Mouse (Mus musculus) heart, embryonic 16.5 days (tissue): ENCODE results near the gene Myo5c. TPM values are rescaled to one million over a fixed set of nuclear protein-coding genes. Genes with fewer than 3 reads are reported as not detected.

ENCODE experiments used
- ATAC-seq: fragments of 200-750 bp; cut with Nextera tagmentation; replicated peaks from 2 replicates; pipeline ENCODE4 v1.8.0; 2017; ENCODE audit warnings: moderate number of reproducible peaks; ENCODE audit not compliant: insufficient read depth, low FRiP score; ENCODE audit errors: extremely low read depth
- H3K27ac ChIP-seq: fragments of 300-500 bp; sonication (generic); 2 replicates; pipeline ENCODE4 v1.5.1; 2014; ENCODE audit warnings: mild to moderate bottlenecking, low read length, control low read depth, moderate library complexity
- H3K27me3 ChIP-seq: fragments of 300-500 bp; sonication (generic); 2 replicates; pipeline ENCODE4 v1.6.1; 2014; ENCODE audit warnings: low read length, mixed read lengths; ENCODE audit not compliant: control insufficient read depth, insufficient read depth
- H3K36me3 ChIP-seq: fragments of 300-500 bp; sonication (generic); 2 replicates; pipeline ENCODE4 v1.6.1; 2014; ENCODE audit not compliant: control insufficient read depth, insufficient read depth
- H3K4me1 ChIP-seq: fragments of 300-500 bp; sonication (generic); 2 replicates; pipeline ENCODE4 v1.6.1; 2014; ENCODE audit warnings: low read length, mixed read lengths; ENCODE audit not compliant: control insufficient read depth, insufficient read depth
- H3K4me2 ChIP-seq: fragments of 300-500 bp; sonication (generic); 2 replicates; pipeline ENCODE4 v1.6.1; 2014; ENCODE audit warnings: low read depth, mild to moderate bottlenecking, control low read depth, low read length
- H3K4me3 ChIP-seq: fragments of 300-500 bp; sonication (generic); 2 replicates; pipeline ENCODE4 v1.5.1; 2014; ENCODE audit warnings: mild to moderate bottlenecking, control low read depth, low read length
- H3K9ac ChIP-seq: fragments of 300-500 bp; sonication (generic); 2 replicates; pipeline ENCODE4 v1.6.1; 2014; ENCODE audit warnings: low read length, control low read depth
- H3K9me3 ChIP-seq: fragments of 300-500 bp; sonication (generic); replicated peaks from 2 replicates; pipeline ENCODE4 v1.6.1; 2016; ENCODE audit warnings: low read length; ENCODE audit not compliant: control insufficient read depth
- WGBS: fragments of 180-500 bp; shearing (Covaris S2); extraction: QIAGEN DNeasy Blood & Tissue Kit; methylation state at CpG from one replicate; pipeline ENCODE4 v1.1.7; 2014; 5-methylcytosine and 5-hydroxymethylcytosine counted together
- polyA plus RNA-seq: library from polyadenylated mRNA; unstranded; fragments of >200 nt; fragmentation: Nextera tagmentation; extraction: Ambion mirVana; gene quantifications from 2 replicates; pipeline ENCODE4 v1.2.1, GENCODE M21; 2015

Myo5c gene
- polyA plus RNA-seq, 1 experiment from 2014 or later = 2.5 TPM

DNA sequence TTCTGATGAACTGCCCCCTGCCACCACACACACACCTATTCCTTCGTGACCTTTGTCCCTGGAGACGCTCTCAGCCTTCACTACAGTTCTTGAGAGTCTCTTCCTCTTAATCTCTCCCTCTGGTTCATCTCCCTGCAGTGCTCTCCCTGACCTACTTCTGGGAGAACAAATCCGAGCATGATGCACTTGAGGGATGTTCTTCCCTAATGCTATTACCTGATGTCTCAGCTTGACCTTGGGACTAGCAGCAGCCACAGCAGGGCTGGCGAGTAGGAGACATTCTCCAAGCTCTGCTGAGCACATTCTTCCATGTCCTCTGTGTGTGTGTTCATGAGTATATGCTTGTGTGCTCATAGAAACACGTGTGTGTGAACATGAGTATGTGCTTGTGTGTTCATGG lies 76.8 kb downstream of the Myo5c start:
- Histone ChIP-seq H3K4me3 (no peak overlapping the region), H3K27ac (no peak overlapping the region), H3K36me3 (no peaks in the 10 kb centered on the region), H3K4me2 (no peak overlapping the region), H3K9me3 (no peaks in the 10 kb centered on the region), H3K4me1 (peaks cover 5% of the 10 kb centered on the region), H3K27me3 (no peaks in the 10 kb centered on the region), H3K9ac (no peak overlapping the region)
- no peak for ATAC-seq
- WGBS = 53% methylated on average over 5 of the region's 5 CpGs

DNA sequence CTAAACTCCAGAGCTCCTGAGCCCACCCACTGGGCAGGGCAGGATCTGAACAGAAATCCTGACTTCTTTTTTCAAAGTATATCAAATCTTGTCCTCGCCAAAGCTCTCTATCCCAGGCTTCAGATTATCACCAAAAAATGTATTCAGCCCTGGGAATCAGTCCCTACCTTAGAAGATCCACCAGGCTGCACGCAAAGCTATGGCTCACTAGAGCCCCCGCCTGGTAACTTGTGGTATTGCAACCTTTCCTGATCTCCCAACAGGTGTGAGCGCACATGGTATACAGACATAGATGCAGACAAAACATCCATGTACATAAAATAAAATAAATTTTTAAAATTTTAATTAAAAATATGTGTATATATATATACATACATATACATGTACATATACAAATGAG lies 80.2 kb downstream of the Myo5c start:
- Histone ChIP-seq H3K4me1 (peaks cover 14% of the 10 kb centered on the region), H3K4me2 (no peak overlapping the region), H3K36me3 (no peaks in the 10 kb centered on the region), H3K4me3 (no peak overlapping the region), H3K27me3 (no peaks in the 10 kb centered on the region), H3K9ac (no peak overlapping the region), H3K27ac (no peak overlapping the region), H3K9me3 (no peaks in the 10 kb centered on the region)
- ATAC-seq = no peak
- WGBS = 15% methylated on average over 4 of the region's 4 CpGs

DNA sequence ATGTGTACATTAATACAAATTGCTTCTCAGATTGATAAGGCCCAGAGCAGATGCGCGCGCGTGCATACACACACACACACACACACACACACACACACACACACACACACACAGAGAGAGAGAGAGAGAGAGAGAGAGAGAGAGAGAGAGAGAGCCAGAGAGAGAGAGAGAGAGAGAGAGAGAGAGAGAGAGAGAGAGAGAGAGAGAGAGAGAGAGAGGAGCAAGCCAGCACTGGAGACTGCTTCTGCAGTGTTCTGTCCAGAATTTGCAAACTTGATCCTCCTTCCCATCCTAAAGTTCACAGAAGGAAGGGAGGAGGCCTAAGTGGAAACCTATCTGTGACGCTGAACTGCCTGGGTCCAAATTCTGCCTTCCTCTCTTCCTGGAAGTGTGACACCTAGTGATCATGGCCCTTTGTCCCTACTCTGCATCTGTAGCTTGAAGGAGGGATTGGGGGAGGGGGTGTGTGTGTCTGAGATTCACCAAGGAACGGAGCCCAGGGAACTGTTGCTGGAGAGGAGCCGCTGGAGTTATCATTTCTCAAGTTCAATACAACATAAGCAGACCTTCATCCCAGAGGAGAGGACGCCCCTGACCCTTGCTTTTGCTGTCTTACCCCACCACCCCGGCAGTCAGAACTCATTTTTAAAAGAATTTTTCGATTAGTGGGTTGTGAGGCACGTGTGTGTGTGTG lies 81.5 kb downstream of the Myo5c start:
- ATAC-seq = peak; percentile 8; the same call in 1 of the 2 replicates
- H3K4me1 ChIP-seq = peaks cover 14% of the 10 kb centered on the region
- 32% methylated on average over 11 of the region's 11 CpGs for WGBS

DNA sequence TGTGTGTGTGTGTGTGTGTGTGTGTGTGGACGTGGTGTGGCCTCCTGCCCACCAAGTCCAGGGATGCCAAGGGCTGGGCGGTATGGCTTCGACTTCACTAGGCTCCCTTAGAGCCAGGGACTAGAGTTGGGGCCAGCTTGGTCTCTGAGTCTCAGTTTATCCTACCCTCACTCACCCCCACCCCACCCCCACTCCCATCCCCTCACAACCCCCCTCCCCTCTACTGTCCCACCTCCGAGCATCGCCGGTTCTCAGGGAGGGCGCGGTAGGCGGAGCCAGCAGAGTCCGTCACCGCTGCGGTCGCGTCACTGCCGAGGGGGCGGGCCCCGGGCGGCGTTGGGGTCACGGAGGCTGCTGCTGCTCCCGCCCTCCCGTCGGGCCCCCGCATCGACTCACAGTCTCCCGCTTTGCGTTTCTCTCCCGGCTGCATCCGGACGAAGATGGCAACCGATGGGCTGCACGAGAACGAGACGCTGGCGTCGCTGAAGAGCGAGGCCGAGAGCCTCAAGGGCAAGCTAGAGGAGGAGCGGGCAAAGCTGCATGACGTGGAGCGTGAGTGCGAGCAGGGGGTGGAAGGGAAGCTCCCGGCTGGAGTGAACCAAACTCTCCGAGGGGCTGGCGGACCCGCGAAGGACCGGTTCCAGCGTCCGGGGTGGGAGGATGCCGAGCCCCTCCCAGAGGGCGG lies 82.2 kb downstream of the Myo5c start:
- Histone ChIP-seq H3K9me3 (no peaks in the 10 kb centered on the region), H3K9ac (peak overlapping the region; percentile 87), H3K27me3 (no peaks in the 10 kb centered on the region), H3K27ac (peak overlapping the region; percentile 87), H3K4me2 (peak overlapping the region; percentile 88), H3K36me3 (no peaks in the 10 kb centered on the region), H3K4me1 (peaks cover 14% of the 10 kb centered on the region), H3K4me3 (peak overlapping the region; percentile 88)
- WGBS = under 1% methylated on average over 52 of the region's 52 CpGs
- peak; percentile 88 for ATAC-seq

More for the DNA sequence above, 81.5 kb downstream of the Myo5c start:
- H3K4me2 ChIP-seq = peak overlapping the region; percentile 88
- H3K9me3 ChIP-seq = no peaks in the 10 kb centered on the region
- no peaks in the 10 kb centered on the region for H3K36me3 ChIP-seq
- H3K27ac ChIP-seq = no peak overlapping the region; the same call in 1 of the 2 replicates
- H3K9ac ChIP-seq = peak overlapping the region; percentile 87
- H3K4me3 ChIP-seq = peak overlapping the region; percentile 88
- no peaks in the 10 kb centered on the region for H3K27me3 ChIP-seq

DNA sequence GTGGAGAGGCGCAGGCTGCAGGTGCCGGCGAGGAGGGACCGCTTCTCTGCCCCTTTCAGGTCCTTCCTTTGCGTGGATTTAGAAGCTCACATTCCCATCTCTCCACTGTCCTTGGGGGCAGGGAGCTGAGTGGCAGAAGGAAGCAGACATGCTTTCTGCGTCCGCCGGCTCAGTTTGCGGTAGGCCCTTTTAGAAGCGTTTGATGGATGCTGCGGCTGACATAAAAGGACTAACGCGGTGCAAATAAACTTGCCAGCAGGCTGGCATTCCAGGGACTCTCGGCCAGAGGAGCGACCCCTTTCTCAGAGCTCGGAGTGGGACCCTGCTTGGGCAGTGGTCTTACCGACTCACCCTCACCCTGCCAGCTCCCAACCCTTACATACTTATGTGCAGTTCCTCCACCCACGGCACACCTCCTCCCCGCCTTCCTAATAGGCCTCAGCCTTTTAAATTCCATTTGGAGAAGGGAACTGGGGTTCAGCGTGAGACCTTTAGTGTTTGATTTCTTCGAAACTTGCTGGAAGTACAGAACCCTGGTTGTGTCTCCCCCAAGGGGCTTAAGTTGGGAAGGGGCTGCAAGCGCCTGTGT lies 82.8 kb downstream of the Myo5c start:
- H3K9me3 ChIP-seq = no peaks in the 10 kb centered on the region
- H3K27ac ChIP-seq = peak overlapping the region; percentile 87
- H3K4me1 ChIP-seq = peaks cover 19% of the 10 kb centered on the region
- H3K9ac ChIP-seq = peak overlapping the region; percentile 87
- H3K27me3 ChIP-seq = no peaks in the 10 kb centered on the region
- H3K4me3 ChIP-seq = peak overlapping the region; percentile 88
- WGBS = 4% methylated on average over 22 of the region's 22 CpGs
- no peaks in the 10 kb centered on the region for H3K36me3 ChIP-seq
- no peak for ATAC-seq
- H3K4me2 ChIP-seq = peak overlapping the region; percentile 88

DNA sequence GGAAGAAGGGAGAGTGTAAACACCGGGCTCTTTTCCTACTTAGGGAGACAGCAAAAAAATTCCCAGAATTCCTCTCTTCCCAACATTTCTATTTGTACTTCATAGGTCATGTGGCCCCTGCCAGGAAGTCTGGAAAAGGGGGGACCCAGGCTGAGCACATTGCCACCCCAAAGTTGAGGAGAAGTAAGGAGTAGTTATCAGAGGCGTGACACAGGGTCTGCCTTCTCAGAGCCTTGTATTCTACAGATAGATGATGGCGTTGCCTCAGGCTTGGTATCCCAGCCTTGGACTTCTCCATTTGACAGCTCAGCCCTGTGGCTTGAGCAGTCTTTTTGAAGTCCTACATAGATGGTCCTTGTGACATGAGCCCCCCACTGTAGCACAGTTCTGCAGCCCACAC lies 83.4 kb downstream of the Myo5c start:
- H3K4me1 ChIP-seq = peaks cover 24% of the 10 kb centered on the region
- no peak for ATAC-seq
- peak overlapping the region; percentile 88 for H3K4me3 ChIP-seq
- H3K27ac ChIP-seq = no peak overlapping the region
- 65% methylated on average over 3 of the region's 3 CpGs for WGBS
- H3K9ac ChIP-seq = peak overlapping the region; percentile 87; the same call in 1 of the 2 replicates
- H3K27me3 ChIP-seq = no peaks in the 10 kb centered on the region
- peak overlapping the region; percentile 88 for H3K4me2 ChIP-seq
- no peaks in the 10 kb centered on the region for H3K9me3 ChIP-seq
- H3K36me3 ChIP-seq = no peaks in the 10 kb centered on the region

GRCm38 (mm10) chr9:75316771-75317170 lies 85.0 kb downstream of the Myo5c start:
- H3K9me3 ChIP-seq = no peaks in the 10 kb centered on the region
- no peak overlapping the region for H3K9ac ChIP-seq
- no peak overlapping the region for H3K27ac ChIP-seq
- no peaks in the 10 kb centered on the region for H3K27me3 ChIP-seq
- WGBS = 89% methylated on average over 6 of the region's 6 CpGs
- no peaks in the 10 kb centered on the region for H3K36me3 ChIP-seq
- no peak for ATAC-seq
- no peak overlapping the region for H3K4me3 ChIP-seq
- no peak overlapping the region for H3K4me2 ChIP-seq
- peaks cover 24% of the 10 kb centered on the region for H3K4me1 ChIP-seq

GRCm38 (mm10) chr9:75318196-75318595 lies 86.4 kb downstream of the Myo5c start:
- 91% methylated on average over 2 of the region's 2 CpGs for WGBS
- H3K4me3 ChIP-seq = no peak overlapping the region
- no peak for ATAC-seq
- no peaks in the 10 kb centered on the region for H3K36me3 ChIP-seq
- no peak overlapping the region for H3K4me2 ChIP-seq
- H3K27me3 ChIP-seq = no peaks in the 10 kb centered on the region
- H3K9me3 ChIP-seq = no peaks in the 10 kb centered on the region
- no peak overlapping the region for H3K9ac ChIP-seq
- H3K27ac ChIP-seq = no peak overlapping the region
- H3K4me1 ChIP-seq = peaks cover 24% of the 10 kb centered on the region

DNA sequence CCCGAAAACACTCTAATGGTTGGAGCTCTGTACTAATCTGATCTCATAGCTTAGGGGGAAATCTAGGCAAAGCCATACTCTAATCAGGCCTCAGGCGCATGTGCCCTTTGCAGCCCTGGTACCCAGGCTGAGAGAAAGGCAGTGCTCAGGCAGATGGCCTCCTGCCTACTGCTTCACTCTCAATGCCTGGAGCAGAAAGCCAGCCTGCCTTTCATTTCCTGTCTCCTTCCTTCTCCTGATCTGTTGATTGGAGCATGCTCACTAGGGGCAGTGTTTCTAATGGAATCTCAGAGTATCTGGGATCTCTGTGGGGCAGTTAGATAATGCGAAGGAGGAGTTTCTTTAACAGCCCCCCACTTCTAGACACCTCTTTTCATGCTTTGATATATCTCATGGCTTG lies 87.5 kb downstream of the Myo5c start:
- 73% methylated on average over 3 of the region's 3 CpGs for WGBS
- H3K27me3 ChIP-seq = no peaks in the 10 kb centered on the region
- H3K9me3 ChIP-seq = no peaks in the 10 kb centered on the region
- no peak overlapping the region for H3K4me3 ChIP-seq
- H3K27ac ChIP-seq = peak overlapping the region; percentile 76
- ATAC-seq = no peak
- no peak overlapping the region for H3K4me2 ChIP-seq
- no peaks in the 10 kb centered on the region for H3K36me3 ChIP-seq
- peak overlapping the region; percentile 40; the same call in 1 of the 2 replicates for H3K9ac ChIP-seq
- H3K4me1 ChIP-seq = peaks cover 20% of the 10 kb centered on the region
